9 mouse cellular contexts compared by ENCODE assay signal in the genomic region with DNA sequence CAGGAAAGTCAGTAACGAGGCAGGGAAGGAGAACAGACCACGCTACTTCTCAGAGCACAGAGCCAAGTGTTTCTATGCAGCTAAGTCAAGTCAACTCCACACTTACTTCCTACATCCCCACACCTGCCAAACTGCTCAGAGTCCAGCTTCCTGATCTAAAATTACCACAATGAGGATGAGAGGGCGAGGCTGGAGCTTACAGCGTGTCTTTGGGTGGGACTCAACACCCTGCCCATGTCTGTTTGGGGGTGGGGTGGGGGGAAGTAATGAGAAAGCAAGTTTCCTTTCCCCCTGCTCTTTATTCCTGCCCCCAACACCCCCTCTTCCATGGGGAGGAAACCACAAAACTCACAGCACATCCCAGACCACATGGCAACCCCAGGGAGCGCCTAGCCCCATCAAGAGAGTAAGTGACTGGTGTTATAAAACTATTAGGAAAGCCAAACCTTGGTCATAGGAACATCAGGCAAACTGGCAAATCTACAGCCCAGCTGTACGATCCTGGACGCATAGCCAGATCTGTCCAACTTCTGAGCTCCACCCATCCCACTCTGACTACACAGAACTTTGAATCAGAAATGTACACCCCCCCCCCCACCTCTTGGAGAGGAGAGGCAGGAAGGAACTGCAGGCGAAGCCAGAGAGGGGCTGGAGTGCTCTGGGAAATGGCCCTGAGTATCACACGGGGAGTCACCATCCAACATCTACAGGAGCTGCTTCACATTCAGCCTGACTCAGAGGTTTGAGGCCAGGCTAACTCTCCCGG.
DNase-seq lines count a peak whose midpoint lies in the region; ATAC-seq lines count a peak whose summit lies in the region.
"Had no signal": no experiment of that assay in that cellular context is flagged by ENCODE, and none has a peak within 500 bp of the region (broad histone marks: within the 10 kb centered on the region; RNA-seq: fewer than 3 reads in every experiment).

No protein-coding gene starts in this region.

- WGBS in forebrain, embryonic 15.5 days = 74% methylated on average over 10 of the region's 10 CpGs
- WGBS in forebrain, embryonic 16.5 days = 68% methylated on average over 10 of the region's 10 CpGs
- 43% methylated on average over 10 of the region's 10 CpGs for WGBS in liver, embryonic 12.5 days (ENCODE audit: insufficient replicate concordance)

- no peak overlapping the region for H3K4me2 ChIP-seq in forebrain, embryonic 15.5 days (replicated peaks)
- H3K4me2 ChIP-seq in forebrain, embryonic 16.5 days (ENCODE audit: low read length) = no peak overlapping the region
- no peak overlapping the region for H3K4me2 ChIP-seq in liver, embryonic 12.5 days

- no peak overlapping the region for H3K4me3 ChIP-seq in forebrain, embryonic 15.5 days
- H3K4me3 ChIP-seq in forebrain, embryonic 16.5 days (replicated peaks; ENCODE audit: low read length) = no peak overlapping the region
- no peak overlapping the region for H3K4me3 ChIP-seq in liver, embryonic 12.5 days

- H3K27me3 ChIP-seq in forebrain, embryonic 15.5 days = no peaks in the 10 kb centered on the region
- H3K27me3 ChIP-seq in forebrain, embryonic 16.5 days (replicated peaks; ENCODE audit: control insufficient read depth, insufficient read depth, low read length) = no peaks in the 10 kb centered on the region
- no peaks in the 10 kb centered on the region for H3K27me3 ChIP-seq in liver, embryonic 12.5 days (replicated peaks)

- no peaks in the 10 kb centered on the region for H3K9me3 ChIP-seq in forebrain, embryonic 15.5 days
- no peaks in the 10 kb centered on the region for H3K9me3 ChIP-seq in forebrain, embryonic 16.5 days (ENCODE audit: control insufficient read depth, low read length)
- no peaks in the 10 kb centered on the region for H3K9me3 ChIP-seq in liver, embryonic 12.5 days (replicated peaks)

- intact Hi-C loops in heart, postnatal 25 days (cut with DNase I) = loop anchor here (2.0 to 5.0 kb wide), 3 partner anchors 42 to 118 kb away; partner anchors contain the start of gene Sorbs1

- no peak for ATAC-seq in forebrain, embryonic 15.5 days (replicated peaks)
- no peak for ATAC-seq in forebrain, embryonic 16.5 days
- ATAC-seq in liver, embryonic 12.5 days = no peak

- peaks cover 3% of the 10 kb centered on the region; the same call in 1 of the 2 replicates for H3K36me3 ChIP-seq in forebrain, embryonic 15.5 days
- H3K36me3 ChIP-seq in forebrain, embryonic 16.5 days (ENCODE audit: control insufficient read depth, insufficient read depth) = no peaks in the 10 kb centered on the region
- H3K36me3 ChIP-seq in liver, embryonic 12.5 days = peaks cover 33% of the 10 kb centered on the region

- H3K4me1 ChIP-seq in forebrain, embryonic 15.5 days = peaks cover 17% of the 10 kb centered on the region
- peaks cover 7% of the 10 kb centered on the region; the same call in 1 of the 2 replicates for H3K4me1 ChIP-seq in forebrain, embryonic 16.5 days (replicated peaks; ENCODE audit: control insufficient read depth, insufficient read depth, low read length)
- peaks cover 10% of the 10 kb centered on the region; the same call in 1 of the 2 replicates for H3K4me1 ChIP-seq in liver, embryonic 12.5 days

- DNase-seq in brain, adult 2 months (ENCODE audit: low read depth, low spot score) = peak; percentile 47
- peak; percentile 45 for DNase-seq in heart, postnatal 25 days (ENCODE audit: low spot score)
- no peak for DNase-seq in right cerebral cortex, postnatal 36 days (ENCODE audit: low spot score in 2 of 2)
- DNase-seq in right cerebral cortex, adult 2 months (ENCODE audit: low spot score in 2 of 2) = no peak
- DNase-seq in embryo, embryonic 11 days = no peak
- DNase-seq: layer of hippocampus, adult 9-11 months had no signal

- H3K9ac ChIP-seq in forebrain, embryonic 15.5 days (replicated peaks) = no peak overlapping the region
- H3K9ac ChIP-seq in forebrain, embryonic 16.5 days (replicated peaks; ENCODE audit: low read depth, low read length) = no peak overlapping the region
- H3K9ac ChIP-seq in liver, embryonic 12.5 days = no peak overlapping the region

- H3K27ac ChIP-seq in forebrain, embryonic 15.5 days (replicated peaks) = peak overlapping the region; percentile 21; the same call in 1 of the 2 replicates
- no peak overlapping the region for H3K27ac ChIP-seq in forebrain, embryonic 16.5 days (ENCODE audit: low read length)
- 0 out of 2 replicates have a peak overlapping the region, but pooled peaks have one; percentile 37 for H3K27ac ChIP-seq in liver, embryonic 12.5 days

Comparison
In these comparisons a context has a peak if more than half of its experiments do, and no peak if none do; other contexts are left out.
1. DNase-seq: peak in brain, adult 2 months (single experiment) and heart, postnatal 25 days (single experiment); none in right cerebral cortex, postnatal 36 days (0 of 2), right cerebral cortex, adult 2 months (0 of 2) and embryo, embryonic 11 days (single experiment).